Mouse (Mus musculus): Measurements from ENCODE around the gene Mettl26. TPM values are rescaled to one million over a fixed set of nuclear protein-coding genes. Genes with fewer than 3 reads are reported as not detected.

Gene Mettl26
- total RNA-seq (2021): 10 to 100 TPM; 36.3 to 37.7 TPM

GRCm38 (mm10) chr17:25874721-25875170 is at the start of gene Mettl26:
Mettl26 (plus strand) TSS chr17:25875074.
- DNase-seq: peak; percentile 96 to 98

- DNase-seq: no peak
Observed at GRCm38 (mm10) chr17:25825311-25825710, 49.6 kb upstream of the Mettl26 start.

GRCm38 (mm10) chr17:25825984-25826570 is 48.8 kb upstream of the Mettl26 start:
- DNase-seq: no peak

GRCm38 (mm10) chr17:25827011-25827410 is 47.9 kb upstream of the Mettl26 start:
- no peak for DNase-seq

GRCm38 (mm10) chr17:25827546-25828222 is 47.2 kb upstream of the Mettl26 start:
- no peak for DNase-seq

- DNase-seq: no peak
Observed at GRCm38 (mm10) chr17:25828223-25828594, 46.7 kb upstream of the Mettl26 start.

GRCm38 (mm10) chr17:25828712-25829557 is 45.9 kb upstream of the Mettl26 start, which contains the start of gene Jmjd8:
Jmjd8 (plus strand) TSS chr17:25828867.
- peak; percentile 85 for DNase-seq

GRCm38 (mm10) chr17:25829558-25830017 is 45.3 kb upstream of the Mettl26 start:
- no peak for DNase-seq

- DNase-seq: no peak
Observed at GRCm38 (mm10) chr17:25830200-25830753, 44.6 kb upstream of the Mettl26 start.

- DNase-seq: no peak
Observed at GRCm38 (mm10) chr17:25830806-25831431, 44.0 kb upstream of the Mettl26 start.

- DNase-seq: no peak
Observed at GRCm38 (mm10) chr17:25831451-25832281, 43.2 kb upstream of the Mettl26 start.

- DNase-seq: peak; percentile 98
Observed at GRCm38 (mm10) chr17:25832436-25833290, 42.2 kb upstream of the Mettl26 start.

GRCm38 (mm10) chr17:25833291-25833663 is 41.6 kb upstream of the Mettl26 start, which contains the start of gene Stub1:
Stub1 (minus strand) TSS chr17:25833404.
- peak in 1 of 2 experiments; percentile 89 for DNase-seq

- no peak for DNase-seq
Observed at GRCm38 (mm10) chr17:25833961-25834594, 40.8 kb upstream of the Mettl26 start.

GRCm38 (mm10) chr17:25834595-25835222 is 40.2 kb upstream of the Mettl26 start:
- DNase-seq: no peak

GRCm38 (mm10) chr17:25835301-25835700 is 39.6 kb upstream of the Mettl26 start:
- no peak for DNase-seq

- DNase-seq: no peak
Observed at GRCm38 (mm10) chr17:25835816-25836215, 39.1 kb upstream of the Mettl26 start.

- no peak for DNase-seq
Observed at GRCm38 (mm10) chr17:25836397-25837075, 38.3 kb upstream of the Mettl26 start.

- peak; percentile 84 for DNase-seq
Observed at GRCm38 (mm10) chr17:25837076-25837410, 37.8 kb upstream of the Mettl26 start, which contains the start of gene Rhbdl1. Rhbdl1 (minus strand) TSS chr17:25837295.

Data from layer of hippocampus, postnatal 36 days (tissue).